Mouse (Mus musculus) embryo, embryonic 11 days (tissue): ENCODE data around the gene Socs2.

Experiments
- DNase-seq: peaks from one replicate; pipeline ENCODE4 v3.0.0-alpha.2; 2015

The Socs2 gene

GRCm38 (mm10) chr10:95337589-95337988, 79.4 kb downstream of the Socs2 start:
- DNase-seq: no peak

GRCm38 (mm10) chr10:95336781-95337544, 80.0 kb downstream of the Socs2 start:
- no peak for DNase-seq
